Mouse (Mus musculus) heart, postnatal 10 days (tissue): ENCODE results near the gene Usp8. TPM values are rescaled to one million over a fixed set of nuclear protein-coding genes. Genes with fewer than 3 reads are reported as not detected.
A peak's percentile ranks its signal among the peaks of the same experiment; 100 is the strongest.

ENCODE experiments used
- DNase-seq, 2 experiments: peaks; one replicate each; pipeline ENCODE4 v3.0.0; 2021
- intact Hi-C: fragments of 180-260 bp; cut with DNase I; formaldehyde crosslinking; loops from one replicate; pipeline ENCODE4 v1.15.1; 2025
- total RNA-seq, 2 experiments: library from RNA; stranded (reverse); gene quantifications; 2 replicates each; pipeline ENCODE4 v1.2.3; 2021

Gene Usp8
- total RNA-seq, 2 experiments from 2014 or later = 32.1 to 36.2 TPM

- DNase-seq = no peak
- intact Hi-C loops = no loop called here
Observed at GRCm38 (mm10) chr2:126735339-126736073, 28.4 kb downstream of the Usp8 start.

- DNase-seq = no peak
- intact Hi-C loops = no loop called here
Observed at GRCm38 (mm10) chr2:126740314-126740713, 33.2 kb downstream of the Usp8 start.

- DNase-seq = no peak
- intact Hi-C loops = no loop called here
Observed at GRCm38 (mm10) chr2:126743389-126743788, 36.3 kb downstream of the Usp8 start.

- intact Hi-C loops = no loop called here
- DNase-seq = no peak
Observed at GRCm38 (mm10) chr2:126755664-126756063, 48.5 kb downstream of the Usp8 start.

GRCm38 (mm10) chr2:126759351-126759750 lies 52.2 kb downstream of the Usp8 start:
- DNase-seq = no peak
- intact Hi-C loops = no loop called here

GRCm38 (mm10) chr2:126765867-126766582 lies 58.9 kb downstream of the Usp8 start:
- DNase-seq = no peak
- intact Hi-C loops = no loop called here

GRCm38 (mm10) chr2:126767599-126767998 lies 60.5 kb downstream of the Usp8 start:
- no peak for DNase-seq
- intact Hi-C loops = no loop called here

GRCm38 (mm10) chr2:126768194-126768593 lies 61.1 kb downstream of the Usp8 start:
- DNase-seq = no peak
- intact Hi-C loops = no loop called here

GRCm38 (mm10) chr2:126769431-126770181 lies 62.5 kb downstream of the Usp8 start:
- intact Hi-C loops = no loop called here
- DNase-seq = peak in 1 of 2 experiments; percentile 6

- intact Hi-C loops = no loop called here
- DNase-seq = no peak
Observed at GRCm38 (mm10) chr2:126772217-126772616, 65.1 kb downstream of the Usp8 start.

- DNase-seq = no peak
- intact Hi-C loops = no loop called here
Observed at GRCm38 (mm10) chr2:126775951-126776350, 68.8 kb downstream of the Usp8 start.

- intact Hi-C loops = no loop called here
- DNase-seq = no peak
Observed at GRCm38 (mm10) chr2:126776416-126776815, 69.3 kb downstream of the Usp8 start.

GRCm38 (mm10) chr2:126778806-126779205 lies 71.7 kb downstream of the Usp8 start:
- DNase-seq = no peak
- intact Hi-C loops = no loop called here

GRCm38 (mm10) chr2:126780286-126780685 lies 73.2 kb downstream of the Usp8 start:
- no peak for DNase-seq
- intact Hi-C loops = no loop called here

GRCm38 (mm10) chr2:126781478-126781877 lies 74.3 kb downstream of the Usp8 start:
- intact Hi-C loops = no loop called here
- DNase-seq = no peak

- intact Hi-C loops = loop anchor here (1.0 kb wide), 1 partner anchor 183 kb away; no protein-coding TSS in a partner anchor
- DNase-seq = peak; percentile 73 to 84
Observed at GRCm38 (mm10) chr2:126782433-126782832, 75.3 kb downstream of the Usp8 start.

- intact Hi-C loops = no loop called here
- no peak for DNase-seq
Observed at GRCm38 (mm10) chr2:126783370-126783769, 76.2 kb downstream of the Usp8 start, which contains the start of gene Usp50. Gene Usp50 (minus strand): TSS chr2:126783470.

GRCm38 (mm10) chr2:126787721-126788342 lies 80.7 kb downstream of the Usp8 start:
- intact Hi-C loops = no loop called here

GRCm38 (mm10) chr2:126792611-126793010 lies 85.5 kb downstream of the Usp8 start:
- no peak for DNase-seq
- intact Hi-C loops = no loop called here

More at GRCm38 (mm10) chr2:126787721-126788342, 80.7 kb downstream of the Usp8 start:
- no peak for DNase-seq

GRCm38 (mm10) chr2:126795708-126796107 lies 88.6 kb downstream of the Usp8 start:
- intact Hi-C loops = loop anchor here (5.0 kb wide), 1 partner anchor 202 kb away; no protein-coding TSS in a partner anchor
- no peak for DNase-seq

GRCm38 (mm10) chr2:126798455-126798854 lies 91.3 kb downstream of the Usp8 start:
- intact Hi-C loops = loop anchor here (5.0 kb wide), 1 partner anchor 199 kb away; no protein-coding TSS in a partner anchor
- no peak for DNase-seq
